Mouse (Mus musculus): Measurements from ENCODE around the gene Tlcd1.

GRCm38 (mm10) chr11:78160171-78160570 lies 16.3 kb upstream of the Tlcd1 start:
- TF ChIP-seq EP300 (IDR thresholded peaks at IDR 0.05; ENCODE audit: low read depth), result no peak
- no peak for TF ChIP-seq CTCF (IDR thresholded peaks at IDR 0.05; ENCODE audit: low read depth)

Measured in liver, embryonic 14.5 days (tissue).